In the genomic region with DNA sequence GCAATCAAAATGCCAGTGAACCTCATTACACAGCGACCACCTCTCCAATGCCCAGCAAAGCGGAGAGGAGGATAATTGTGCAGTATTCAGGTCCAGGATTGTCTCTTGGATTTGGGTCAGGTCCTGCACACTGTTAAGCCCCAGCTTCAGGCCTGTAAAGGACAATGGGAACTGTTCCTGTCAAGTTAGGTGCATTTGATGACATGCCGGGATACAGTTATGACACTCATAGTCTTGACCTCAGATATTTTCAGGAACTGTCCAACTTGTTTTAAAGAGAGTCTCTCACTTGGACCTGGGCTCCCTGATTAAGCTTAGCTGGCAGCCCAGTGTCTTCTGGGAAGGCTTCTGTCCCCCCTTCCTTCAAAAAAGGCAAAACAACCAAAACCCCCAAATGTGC, we compare ENCODE assay signal across 10 mouse cellular contexts. TPM values are rescaled to one million over a fixed set of nuclear protein-coding genes. Genes with fewer than 3 reads are reported as not detected.
DNase-seq lines count a peak whose midpoint lies in the region; ATAC-seq lines count a peak whose summit lies in the region.
"Had no signal": no experiment of that assay in that cellular context is flagged by ENCODE, and none has a peak within 500 bp of the region (broad histone marks: within the 10 kb centered on the region; RNA-seq: fewer than 3 reads in every experiment).

No protein-coding gene starts in this region.

- H3K4me3 ChIP-seq in heart, embryonic 14.5 days (ENCODE audit: control insufficient read depth in 1 of 2, insufficient read depth in 1 of 2, low read depth in 1 of 2, low read length in 2 of 2) = peak overlapping the region in 1 of 2 experiments; percentile 84; a peak in 2 of 4 replicates
- peak overlapping the region; percentile 74 for H3K4me3 ChIP-seq in embryonic facial prominence, embryonic 10.5 days
- H3K4me3 ChIP-seq in hindbrain, embryonic 11.5 days (ENCODE audit: low read depth, low read length) = peak overlapping the region; percentile 63
- H3K4me3 ChIP-seq in midbrain, embryonic 11.5 days (ENCODE audit: low read depth, low read length) = peak overlapping the region; percentile 59

- no peak for DNase-seq in heart, postnatal 4 days
- no peak for DNase-seq in embryonic facial prominence, embryonic 10.5 days (ENCODE audit: low spot score)
- DNase-seq in hindbrain, embryonic 11.5 days (ENCODE audit: low spot score) = no peak
- DNase-seq in midbrain, embryonic 11.5 days (ENCODE audit: low spot score, missing footprints) = peak; percentile 85
- no peak for DNase-seq in left cerebral cortex, postnatal 25 days (ENCODE audit: low spot score in 2 of 2)
- DNase-seq in cerebellum, adult 11-12 months = no peak
- DNase-seq: cerebellum, adult 11 months had no signal

- ATAC-seq in heart, embryonic 14.5 days (ENCODE audit: insufficient number of reproducible peaks, insufficient read depth, low FRiP score, low read depth) = no peak
- ATAC-seq in hindbrain, embryonic 11.5 days (ENCODE audit: low FRiP score) = no peak
- no peak for ATAC-seq in midbrain, embryonic 11.5 days (ENCODE audit: low FRiP score)
- no peak for ATAC-seq in inflammation-experienced regulatory T-cells, adult 6 months
- ATAC-seq: activated CD4-positive, CD25-positive, alpha-beta regulatory T cell, adult 4 months had no signal

- no peaks in the 10 kb centered on the region for H3K36me3 ChIP-seq in heart, embryonic 14.5 days (ENCODE audit: control insufficient read depth, insufficient read depth, low read length)
- H3K36me3 ChIP-seq in embryonic facial prominence, embryonic 10.5 days (replicated peaks) = no peaks in the 10 kb centered on the region
- H3K36me3 ChIP-seq in hindbrain, embryonic 11.5 days (ENCODE audit: control insufficient read depth, insufficient read depth, low read length) = no peaks in the 10 kb centered on the region
- no peaks in the 10 kb centered on the region for H3K36me3 ChIP-seq in midbrain, embryonic 11.5 days (ENCODE audit: control insufficient read depth, insufficient read depth, low read length)

- H3K27ac ChIP-seq in heart, embryonic 14.5 days (replicated peaks in 1 of 2; ENCODE audit: control insufficient read depth in 1 of 2, insufficient read depth in 1 of 2, low read depth in 2 of 2, low read length in 2 of 2) = no peak overlapping the region
- H3K27ac ChIP-seq in embryonic facial prominence, embryonic 10.5 days (replicated peaks) = no peak overlapping the region
- no peak overlapping the region; the same call in 1 of the 2 replicates for H3K27ac ChIP-seq in hindbrain, embryonic 11.5 days (ENCODE audit: low read depth, low read length)
- no peak overlapping the region for H3K27ac ChIP-seq in midbrain, embryonic 11.5 days (ENCODE audit: low read depth, low read length)

- intact Hi-C loops in left cerebral cortex, postnatal 25 days (cut with DNase I) = no loop called here

- H3K9me3 ChIP-seq in heart, embryonic 14.5 days (ENCODE audit: control insufficient read depth, low read length) = no peaks in the 10 kb centered on the region
- no peaks in the 10 kb centered on the region for H3K9me3 ChIP-seq in embryonic facial prominence, embryonic 10.5 days
- no peaks in the 10 kb centered on the region for H3K9me3 ChIP-seq in hindbrain, embryonic 11.5 days (ENCODE audit: control insufficient read depth, low read length)
- no peaks in the 10 kb centered on the region for H3K9me3 ChIP-seq in midbrain, embryonic 11.5 days (ENCODE audit: control insufficient read depth, low read length)

- H3K4me1 ChIP-seq in heart, embryonic 14.5 days (ENCODE audit: control insufficient read depth in 2 of 2, insufficient read depth in 2 of 2, low read length in 2 of 2) = peaks cover 5% of the 10 kb centered on the region in 2 experiments; a peak in 1 of 4 replicates
- H3K4me1 ChIP-seq in embryonic facial prominence, embryonic 10.5 days = peaks cover 29% of the 10 kb centered on the region
- H3K4me1 ChIP-seq in hindbrain, embryonic 11.5 days (replicated peaks; ENCODE audit: control insufficient read depth, insufficient read depth, low read length) = no peaks in the 10 kb centered on the region
- peaks cover 10% of the 10 kb centered on the region for H3K4me1 ChIP-seq in midbrain, embryonic 11.5 days (ENCODE audit: control insufficient read depth, insufficient read depth, low read length)

- no peaks in the 10 kb centered on the region for H3K27me3 ChIP-seq in heart, embryonic 14.5 days (ENCODE audit: control insufficient read depth, insufficient read depth, low read length)
- peaks cover 17% of the 10 kb centered on the region for H3K27me3 ChIP-seq in embryonic facial prominence, embryonic 10.5 days (replicated peaks; ENCODE audit: low read depth, poor library complexity, severe bottlenecking)
- no peaks in the 10 kb centered on the region; the same call in 1 of the 2 replicates for H3K27me3 ChIP-seq in hindbrain, embryonic 11.5 days (ENCODE audit: control insufficient read depth, insufficient read depth, low read length)
- H3K27me3 ChIP-seq in midbrain, embryonic 11.5 days (ENCODE audit: control insufficient read depth, insufficient read depth, low read length) = no peaks in the 10 kb centered on the region

- 90% methylated on average over 3 of the region's 3 CpGs for WGBS in heart, embryonic 14.5 days
- 90% methylated on average over 3 of the region's 3 CpGs for WGBS in embryonic facial prominence, embryonic 10.5 days
- 91% methylated on average over 3 of the region's 3 CpGs for whole genome bisulfite sequencing in hindbrain, embryonic 11.5 days
- WGBS in midbrain, embryonic 11.5 days = 88% methylated on average over 3 of the region's 3 CpGs

- H3K9ac ChIP-seq in heart, embryonic 14.5 days (ENCODE audit: low read length) = no peak overlapping the region
- H3K9ac ChIP-seq in hindbrain, embryonic 11.5 days (ENCODE audit: low read depth, low read length) = no peak overlapping the region; the same call in 1 of the 2 replicates
- H3K9ac ChIP-seq in midbrain, embryonic 11.5 days (ENCODE audit: low read length) = no peak overlapping the region

- peak overlapping the region; percentile 83 for H3K4me2 ChIP-seq in heart, embryonic 14.5 days (ENCODE audit: low read length)
- H3K4me2 ChIP-seq in hindbrain, embryonic 11.5 days (replicated peaks; ENCODE audit: low read depth, low read length) = peak overlapping the region; percentile 77
- peak overlapping the region; percentile 66 for H3K4me2 ChIP-seq in midbrain, embryonic 11.5 days

RNA-seq across cellular contexts. Expression of a gene that starts 1.1 kb away (rescaled TPM):
- 9.2 and 10.7 TPM in 2 replicates for polyA plus RNA-seq in heart, embryonic 14.5 days (2014; fragmentation: Nextera tagmentation; extraction: Ambion mirVana)
- total RNA-seq in heart, postnatal 4 days (2021) = 10 to 100 TPM; 16.2 to 17.2 TPM
- 9.0 and 11.0 TPM in 2 replicates for polyA plus RNA-seq in embryonic facial prominence, embryonic 10.5 days (2016; fragmentation: Nextera tagmentation; extraction: Ambion mirVana)
- polyA plus RNA-seq in hindbrain, embryonic 11.5 days (2014; fragmentation: Nextera tagmentation; extraction: Ambion mirVana) = 9.5 and 12.4 TPM in 2 replicates
- polyA plus RNA-seq in midbrain, embryonic 11.5 days (2014; fragmentation: Nextera tagmentation; extraction: Ambion mirVana) = 21.3 and 28.5 TPM in 2 replicates
- polyA plus RNA-seq in inflammation-experienced regulatory T-cells, adult 6 months (2017; shearing (Covaris generic)) = 1 to 10 TPM in 2 of 3 experiments, under 1 TPM in 1; 0.62 to 1.8 (median 1.0) TPM
- 1 to 10 TPM; 5.8 to 9.0 TPM for total RNA-seq in left cerebral cortex, postnatal 25 days (2021)
